In the genomic region with DNA sequence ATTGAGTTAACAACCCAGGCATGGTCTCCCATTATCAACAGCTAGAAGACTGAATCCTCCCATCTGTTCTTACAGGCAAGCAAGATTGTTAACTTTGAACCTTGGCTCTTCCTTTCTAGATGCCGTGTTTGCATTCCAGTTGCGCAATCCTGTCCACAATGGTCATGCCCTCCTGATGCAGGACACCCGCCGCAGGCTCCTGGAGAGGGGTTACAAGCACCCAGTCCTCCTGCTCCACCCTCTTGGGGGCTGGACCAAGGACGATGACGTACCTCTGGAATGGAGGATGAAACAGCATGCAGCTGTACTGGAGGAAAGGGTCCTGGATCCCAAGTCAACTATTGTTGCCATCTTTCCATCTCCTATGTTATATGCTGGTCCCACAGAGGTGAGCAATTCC, we compare ENCODE assay signal across 19 mouse cellular contexts.
A peak's percentile ranks its signal among the peaks of the same experiment; 100 is the strongest.
DNase-seq lines count a peak whose midpoint lies in the region; ATAC-seq and TF ChIP-seq lines count a peak whose summit lies in the region.
"Had no signal": no experiment of that assay in that cellular context is flagged by ENCODE, and none has a peak within 500 bp of the region (broad histone marks: within the 10 kb centered on the region; RNA-seq: fewer than 3 reads in every experiment).

No protein-coding gene starts in this region.

- DNase-seq in kidney, adult 8-10 months: peak; percentile 34 to 60
- peak; percentile 97 for DNase-seq in liver, adult 2 months (ENCODE audit: extremely low read depth, low read depth, low spot score)
- DNase-seq in yolk sac, embryonic 10.5 days (ENCODE audit: low spot score): peak; percentile 88
- no peak for DNase-seq in adrenal gland, postnatal 36 days
- no peak for DNase-seq in urinary bladder, adult 18-20 months (ENCODE audit: low spot score in 2 of 2)
- DNase-seq: cerebellum, adult 11 months; cerebellum, postnatal 36 days; gastrocnemius, postnatal 36 days; heart, postnatal 36 days; thymus, postnatal 25 days had no signal

- 0 out of 2 replicates have a peak, but pooled peaks cover 3% of the 10 kb centered on the region for H3K36me3 ChIP-seq in kidney, embryonic 14.5 days (ENCODE audit: control insufficient read depth, insufficient read depth, low read length)
- H3K36me3 ChIP-seq in liver, adult 2 months (ENCODE audit: control insufficient read depth, insufficient read depth, low read length): peaks cover 36% of the 10 kb centered on the region
- H3K36me3 ChIP-seq: lung, embryonic 15.5 days had no signal

- TF ChIP-seq POLR2A in liver, adult 2 months (IDR thresholded peaks at IDR 0.05; ENCODE audit: extremely low read depth, insufficient read depth, low read length): no peak

- no peak overlapping the region for H3K9ac ChIP-seq in kidney, embryonic 14.5 days (ENCODE audit: low read depth, low read length)
- no peak overlapping the region for H3K9ac ChIP-seq in liver, adult 2 months (ENCODE audit: low read depth, low read length)
- H3K9ac ChIP-seq: forebrain, embryonic 12.5 days; heart, embryonic 13.5 days; lung, embryonic 15.5 days; midbrain, embryonic 13.5 days; neural tube, embryonic 15.5 days had no signal

- no peaks in the 10 kb centered on the region for H3K27me3 ChIP-seq in kidney, embryonic 14.5 days (ENCODE audit: control insufficient read depth, insufficient read depth, low read length)
- no peaks in the 10 kb centered on the region for H3K27me3 ChIP-seq in liver, adult 2 months (ENCODE audit: control insufficient read depth, insufficient read depth, low read length)
- H3K27me3 ChIP-seq: forebrain, embryonic 12.5 days; heart, embryonic 13.5 days; lung, embryonic 15.5 days; midbrain, embryonic 13.5 days; neural tube, embryonic 15.5 days had no signal

- no peak for ATAC-seq in kidney, embryonic 14.5 days (ENCODE audit: low FRiP score, low TSS enrichment)
- ATAC-seq in granulocyte monocyte progenitor cell, adult 5-6 weeks (replicated peaks; ENCODE audit: poor library complexity, severe bottlenecking): peak; percentile 17; the same call in 1 of the 2 replicates
- ATAC-seq: hindbrain, embryonic 16.5 days; midbrain, embryonic 13.5 days had no signal

- H3K79me2 ChIP-seq in liver, adult 2 months (ENCODE audit: control insufficient read depth, insufficient read depth, low read length): 0 out of 2 replicates have a peak, but pooled peaks cover 2% of the 10 kb centered on the region

- no peaks in the 10 kb centered on the region for H3K9me3 ChIP-seq in kidney, embryonic 14.5 days (ENCODE audit: control insufficient read depth, low read length)
- H3K9me3 ChIP-seq: forebrain, embryonic 12.5 days; heart, embryonic 13.5 days; lung, embryonic 15.5 days; midbrain, embryonic 13.5 days; neural tube, embryonic 15.5 days had no signal

- H3K27ac ChIP-seq in kidney, embryonic 14.5 days (ENCODE audit: low read depth, low read length): no peak overlapping the region
- H3K27ac ChIP-seq in liver, adult 2 months (replicated peaks; ENCODE audit: insufficient read depth, low read depth, low read length): peak overlapping the region; percentile 82
- H3K27ac ChIP-seq: forebrain, embryonic 12.5 days; heart, embryonic 13.5 days; left cerebral cortex, adult 2 months; lung, embryonic 15.5 days; midbrain, embryonic 13.5 days; neural tube, embryonic 15.5 days had no signal

- H3K4me2 ChIP-seq in kidney, embryonic 14.5 days (replicated peaks; ENCODE audit: low read depth, low read length): no peak overlapping the region
- H3K4me2 ChIP-seq: forebrain, embryonic 12.5 days; heart, embryonic 13.5 days; lung, embryonic 15.5 days; midbrain, embryonic 13.5 days; neural tube, embryonic 15.5 days had no signal

- no peak for TF ChIP-seq CTCF in liver, adult 2 months (IDR thresholded peaks at IDR 0.05; ENCODE audit: low read depth, low read length)

- H3K4me3 ChIP-seq in kidney, embryonic 14.5 days (ENCODE audit: low read length): no peak overlapping the region
- H3K4me3 ChIP-seq in liver, adult 2 months (ENCODE audit: insufficient read depth, low read depth, low read length): no peak overlapping the region
- H3K4me3 ChIP-seq: forebrain, embryonic 12.5 days; heart, embryonic 13.5 days; left cerebral cortex, adult 2 months; lung, embryonic 15.5 days; midbrain, embryonic 13.5 days; neural tube, embryonic 15.5 days had no signal

- no peaks in the 10 kb centered on the region for H3K4me1 ChIP-seq in kidney, embryonic 14.5 days (ENCODE audit: control insufficient read depth, insufficient read depth, low read length)
- peaks cover 15% of the 10 kb centered on the region for H3K4me1 ChIP-seq in liver, adult 2 months (ENCODE audit: control insufficient read depth, insufficient read depth, low read length)
- H3K4me1 ChIP-seq: forebrain, embryonic 12.5 days; heart, embryonic 13.5 days; lung, embryonic 15.5 days; midbrain, embryonic 13.5 days; neural tube, embryonic 15.5 days had no signal

- 90% methylated on average over 6 of the region's 6 CpGs for WGBS in kidney, embryonic 14.5 days
- 30% methylated on average over 6 of the region's 6 CpGs for WGBS in liver, adult 2 months

Comparison
In these comparisons a context has a peak if more than half of its experiments do, and no peak if none do; other contexts are left out.
1. DNase-seq: peak in kidney, adult 8-10 months (2 of 2), liver, adult 2 months (single experiment) and yolk sac, embryonic 10.5 days (single experiment); none in adrenal gland, postnatal 36 days (0 of 2) and urinary bladder, adult 18-20 months (0 of 2).